Mouse (Mus musculus): ENCODE measurements around the gene Zbtb16.

Zbtb16 gene

DNA sequence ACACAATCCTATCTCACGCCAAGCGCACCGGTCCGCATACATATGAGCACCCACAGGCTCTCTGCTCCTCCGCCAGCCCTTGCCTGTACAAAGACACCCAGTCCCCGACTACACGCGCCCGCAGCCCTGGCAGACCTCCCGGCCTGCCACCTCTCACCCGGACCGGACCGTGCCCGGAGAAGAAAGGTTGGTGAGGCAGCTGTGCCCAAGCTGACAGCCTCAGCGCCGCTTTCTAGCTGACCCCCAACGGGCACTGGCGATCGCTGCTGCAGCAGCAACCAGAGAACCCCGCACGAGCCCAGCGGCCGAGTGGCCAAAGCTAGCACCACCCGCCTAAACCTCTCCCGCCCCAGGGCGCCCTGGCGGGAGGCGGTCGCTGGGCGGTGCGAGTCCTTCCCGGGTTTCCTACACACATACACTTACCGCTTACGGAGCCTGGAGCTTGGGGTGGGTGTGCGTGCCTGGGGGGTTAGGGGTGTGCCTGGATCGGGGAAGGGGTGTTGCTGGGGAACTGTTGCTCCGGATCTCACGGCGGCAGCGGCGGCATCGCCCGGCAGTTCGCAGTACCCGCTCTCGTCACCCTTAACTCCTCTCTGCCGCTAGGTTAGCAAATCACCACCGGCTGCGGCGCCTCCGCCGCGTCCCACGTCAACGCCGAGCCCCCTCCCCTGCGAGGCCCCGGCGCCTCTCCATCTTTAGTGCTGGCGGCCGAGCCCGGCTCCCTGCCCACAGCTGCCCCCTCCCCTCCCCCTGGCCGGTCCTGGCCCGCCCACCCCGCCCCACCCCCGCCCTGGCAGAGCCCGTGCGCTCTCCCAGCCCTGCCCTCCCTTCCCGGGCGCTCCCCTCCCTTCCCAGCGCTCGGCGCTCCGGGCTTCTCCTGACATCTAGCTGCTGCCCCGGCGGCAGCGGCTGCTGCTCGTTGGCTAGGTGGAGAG, at the start of gene Zbtb16:
Zbtb16 (minus strand) TSS at position 592 of the 935 bp plus-strand sequence.
- DNase-seq: peak; percentile 88

DNA sequence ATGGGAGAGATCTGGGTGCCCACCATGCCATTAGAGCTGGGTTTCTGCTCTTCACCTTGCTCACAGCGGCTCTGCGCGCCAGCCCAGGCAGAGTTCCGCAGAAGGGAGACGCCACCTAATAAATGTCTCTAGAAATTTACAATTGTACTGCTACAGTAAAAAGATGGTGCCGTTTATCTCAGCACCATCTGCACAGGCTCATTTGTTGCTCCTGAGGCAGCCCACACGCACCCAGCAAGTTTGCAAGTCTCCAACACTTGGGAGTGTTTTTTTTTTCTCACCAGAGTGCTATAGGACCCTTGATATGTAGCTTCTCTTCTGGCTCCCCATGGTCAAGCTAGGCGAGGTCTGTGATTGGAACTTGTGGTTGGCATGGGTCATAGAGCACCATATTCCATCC, 36.9 kb upstream of the Zbtb16 start:
- peak; percentile 37 for DNase-seq

DNA sequence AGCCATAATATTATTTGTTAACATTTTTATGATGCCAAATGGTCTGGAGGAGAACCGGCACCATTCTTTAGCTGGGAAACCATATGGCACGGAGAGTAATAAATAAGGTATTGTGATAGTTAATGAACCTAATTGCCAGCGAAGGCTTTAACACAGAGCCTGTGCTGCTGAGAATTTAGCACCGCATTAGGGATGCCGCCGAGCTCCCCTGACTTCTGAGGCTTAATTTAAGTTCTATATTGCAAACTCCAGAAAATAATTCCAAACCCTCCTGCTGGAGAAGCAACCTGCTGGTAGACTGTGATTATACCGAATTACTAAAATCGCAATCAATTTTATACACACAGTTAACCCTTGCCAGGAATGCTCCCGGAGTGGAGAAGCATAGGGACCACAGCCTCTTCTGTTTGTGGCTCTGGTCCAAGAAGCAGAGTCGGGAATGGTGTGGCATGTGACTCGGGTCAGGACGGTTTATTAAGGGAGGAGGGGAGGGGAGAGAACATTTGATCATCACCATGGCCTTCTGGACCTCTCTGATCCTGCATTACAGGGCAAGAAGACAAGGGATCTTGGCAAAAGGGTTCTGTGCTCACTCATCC, 30.6 kb upstream of the Zbtb16 start:
- DNase-seq: no peak

DNA sequence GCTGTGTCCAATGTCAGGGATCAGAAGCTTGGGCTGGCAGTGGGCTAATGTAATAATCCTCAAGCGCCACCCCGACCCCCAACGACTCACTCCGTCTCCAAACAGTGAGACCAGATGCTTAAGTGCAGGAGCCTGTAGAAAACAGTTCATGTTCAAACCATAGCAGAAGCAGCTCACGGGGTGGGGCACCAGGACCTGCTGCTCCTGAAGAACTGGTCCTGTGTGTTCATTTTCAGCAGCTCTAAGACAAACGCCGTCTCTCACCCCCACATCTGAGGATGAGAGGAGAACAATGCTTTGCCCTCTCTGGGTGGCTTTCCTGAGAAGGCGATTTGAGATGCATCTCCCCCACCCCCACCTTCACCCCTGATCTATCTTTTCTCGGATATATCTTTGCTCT, 29.2 kb upstream of the Zbtb16 start:
- no peak for DNase-seq

DNA sequence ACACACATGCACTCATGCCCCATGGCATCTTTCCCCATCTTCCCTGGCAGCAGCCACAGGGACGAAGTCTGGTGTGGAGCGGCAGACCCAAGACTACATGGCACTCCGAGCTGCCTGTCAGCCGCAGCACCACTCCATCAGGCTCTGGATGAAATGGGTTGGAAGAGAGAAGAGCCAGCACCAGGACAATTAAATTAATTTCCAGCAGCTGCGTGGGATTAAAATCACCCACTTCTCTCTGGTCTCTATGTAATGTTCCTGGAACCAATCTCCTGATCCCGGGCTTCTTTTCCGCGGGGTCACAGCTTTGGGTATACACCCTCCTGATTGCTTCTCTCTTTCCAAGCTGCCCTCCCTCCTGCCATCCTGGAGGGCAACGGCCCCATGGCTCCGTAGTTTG, 25.5 kb upstream of the Zbtb16 start:
- peak; percentile 24 for DNase-seq

DNA sequence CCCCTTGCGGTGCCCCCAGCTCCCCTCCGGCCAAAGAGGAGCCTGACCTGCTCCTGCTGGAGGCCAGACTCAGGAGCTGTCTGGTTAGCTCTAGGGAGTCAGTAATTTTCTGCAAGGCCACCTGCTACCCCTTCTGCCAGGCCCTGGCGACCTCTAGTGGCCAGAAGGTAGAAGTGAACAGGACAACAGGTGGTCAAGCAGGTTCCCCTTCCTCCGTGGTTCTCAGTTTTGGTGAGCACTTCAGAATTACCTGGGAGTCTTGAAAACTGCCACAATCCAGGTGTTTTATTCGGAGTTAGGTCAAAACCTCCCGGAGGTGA, 24.5 kb upstream of the Zbtb16 start:
- peak; percentile 59 for DNase-seq

DNA sequence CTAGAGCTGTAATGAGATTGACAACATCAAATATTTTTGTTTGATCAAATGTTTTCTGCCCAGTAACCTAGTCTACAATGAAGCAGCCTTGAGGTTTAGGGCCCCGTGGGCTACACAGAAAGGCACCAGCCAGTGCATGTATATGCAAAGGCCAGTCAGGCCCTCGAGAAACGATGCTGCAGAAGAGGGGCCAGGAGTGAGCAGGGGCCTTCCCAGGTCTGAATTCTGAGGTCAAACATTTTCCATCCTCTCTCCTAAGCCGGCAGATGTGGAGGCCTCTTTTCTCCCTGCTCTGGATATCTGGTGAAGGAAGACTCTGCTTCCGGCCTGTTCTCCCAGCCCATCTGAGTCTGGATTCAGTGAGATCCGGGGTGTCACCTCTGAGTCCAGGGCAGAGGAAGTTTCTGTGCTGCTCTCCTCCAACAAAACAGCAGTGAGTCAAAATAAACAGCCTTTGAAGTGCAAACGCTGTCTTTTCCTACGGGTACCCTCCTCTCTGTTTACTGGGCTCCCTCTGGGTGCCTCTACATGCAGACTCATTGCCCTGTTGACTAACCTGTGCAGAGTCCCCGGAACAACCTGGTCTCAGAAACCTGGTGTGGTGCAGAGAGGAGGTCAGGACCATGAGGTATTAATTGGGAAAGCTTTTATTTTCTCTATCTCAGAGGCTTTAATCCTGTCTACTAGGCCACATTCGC, 24.0 kb upstream of the Zbtb16 start:
- no peak for DNase-seq

DNA sequence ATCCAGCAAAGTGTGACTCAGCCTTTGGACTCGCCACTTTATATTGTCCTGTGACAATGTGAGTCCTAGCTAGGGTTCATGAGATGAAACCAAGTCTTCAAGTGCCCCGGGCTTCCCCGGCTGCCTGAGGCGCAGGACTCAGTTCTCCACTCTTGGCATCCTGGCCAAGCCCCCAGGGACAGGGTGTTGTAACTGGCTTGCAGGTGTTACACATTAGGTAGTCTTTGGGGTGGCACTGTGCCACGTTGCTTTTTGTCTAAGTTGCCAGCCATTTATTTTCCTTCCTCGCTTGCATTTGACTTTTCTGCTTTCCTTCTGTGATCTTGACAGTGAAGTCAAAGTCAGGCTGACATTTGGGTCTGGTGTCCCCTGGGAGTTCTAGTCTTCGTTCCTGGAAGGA, 21.9 kb upstream of the Zbtb16 start:
- no peak for DNase-seq

DNA sequence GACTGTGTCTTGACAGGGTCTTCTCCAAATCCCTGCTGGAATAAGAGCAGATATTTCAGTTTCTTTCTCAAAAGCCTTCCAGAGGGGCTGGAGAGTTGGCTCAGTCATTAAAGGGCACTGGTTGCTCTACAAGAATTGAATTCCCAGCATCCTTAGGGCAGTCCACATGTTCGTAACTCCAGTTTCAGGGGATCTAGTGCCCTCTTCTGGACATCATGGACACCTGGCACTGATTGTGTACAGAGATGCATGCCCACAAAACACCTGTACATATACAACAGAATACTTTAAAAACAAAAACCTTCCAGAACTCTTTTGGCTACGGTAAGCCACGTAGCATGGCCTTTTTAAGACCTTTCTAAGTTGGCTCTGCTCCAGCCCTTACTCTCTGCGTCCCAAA, 20.2 kb upstream of the Zbtb16 start:
- DNase-seq: no peak

DNA sequence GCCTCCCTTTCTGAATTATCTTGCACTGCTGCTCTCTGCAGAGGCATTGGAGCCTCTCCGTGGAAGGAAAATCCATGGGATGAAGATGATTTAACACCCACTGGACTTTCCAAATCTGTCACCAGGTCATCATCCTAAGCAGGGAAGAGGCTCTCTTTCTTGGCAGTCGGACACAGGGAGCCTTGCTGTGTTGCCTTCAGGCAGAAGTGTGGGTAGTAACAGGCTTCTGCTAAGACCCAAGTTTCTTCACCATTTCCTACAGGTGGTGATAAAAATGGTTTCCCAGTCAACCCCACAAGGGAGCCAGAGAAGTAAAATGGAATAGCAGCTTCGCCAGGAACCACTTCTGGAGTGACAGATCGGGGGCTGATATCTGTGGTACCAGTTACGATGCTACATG, 13.5 kb upstream of the Zbtb16 start:
- no peak for DNase-seq

DNA sequence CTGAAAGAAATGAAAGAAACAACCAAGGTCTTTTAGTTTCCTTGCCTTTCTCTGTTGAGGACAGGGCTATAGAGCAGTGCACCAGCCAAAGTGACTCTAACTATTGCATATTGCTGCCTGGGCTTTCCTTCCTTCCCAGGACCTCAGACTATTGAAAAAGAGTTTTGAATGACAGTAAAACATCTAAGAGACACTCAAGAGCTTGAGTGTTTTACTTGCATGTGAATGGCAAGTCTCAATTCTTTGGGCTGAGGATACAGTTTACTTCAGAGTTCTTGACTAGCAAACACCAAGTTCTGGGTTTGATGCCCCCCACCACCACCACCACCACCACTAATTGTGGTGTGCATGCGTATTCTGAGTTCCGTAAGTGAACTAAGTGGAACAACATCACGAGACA, 3.5 kb upstream of the Zbtb16 start:
- no peak for DNase-seq

DNA sequence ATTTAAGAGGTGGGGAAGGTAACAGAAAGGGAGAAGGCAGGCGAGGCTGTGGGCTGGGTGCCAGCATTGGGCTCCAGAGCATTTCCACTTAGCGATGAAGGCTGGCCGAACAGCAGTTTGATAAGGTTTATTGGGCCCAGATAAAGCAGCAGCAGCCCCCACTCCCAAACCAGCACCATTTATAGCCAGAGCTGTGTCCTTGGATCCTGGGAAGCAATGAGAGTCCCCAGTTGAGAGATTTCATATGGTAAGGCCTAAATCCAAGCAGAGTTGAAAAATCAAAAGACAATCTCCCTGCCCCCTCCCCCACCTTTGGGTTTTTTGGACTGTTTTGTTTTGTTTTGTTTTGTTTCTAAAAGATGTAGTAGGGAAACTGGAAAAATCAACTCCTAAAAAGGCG, 2.3 kb upstream of the Zbtb16 start:
- no peak for DNase-seq

DNA sequence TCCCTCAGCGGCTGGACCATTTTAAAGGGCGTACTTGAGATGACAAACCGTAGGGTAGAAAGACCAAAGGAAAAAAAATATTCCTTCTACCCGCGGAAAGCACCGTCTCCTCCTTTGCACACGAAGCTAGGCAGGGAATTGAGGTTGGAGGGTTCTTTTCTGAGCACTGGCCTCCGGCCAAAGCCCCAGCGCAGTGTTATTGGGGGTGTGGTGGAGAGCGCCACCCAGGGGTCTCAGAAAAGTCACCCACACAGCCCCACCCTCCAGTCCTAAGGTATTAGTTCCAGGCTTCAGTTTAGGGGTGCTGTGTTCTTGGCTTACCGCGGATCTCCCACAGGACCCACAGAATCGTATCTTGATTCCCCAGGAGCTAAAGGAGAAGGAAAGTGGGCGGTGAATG, 1.2 kb upstream of the Zbtb16 start:
- DNase-seq: no peak

DNA sequence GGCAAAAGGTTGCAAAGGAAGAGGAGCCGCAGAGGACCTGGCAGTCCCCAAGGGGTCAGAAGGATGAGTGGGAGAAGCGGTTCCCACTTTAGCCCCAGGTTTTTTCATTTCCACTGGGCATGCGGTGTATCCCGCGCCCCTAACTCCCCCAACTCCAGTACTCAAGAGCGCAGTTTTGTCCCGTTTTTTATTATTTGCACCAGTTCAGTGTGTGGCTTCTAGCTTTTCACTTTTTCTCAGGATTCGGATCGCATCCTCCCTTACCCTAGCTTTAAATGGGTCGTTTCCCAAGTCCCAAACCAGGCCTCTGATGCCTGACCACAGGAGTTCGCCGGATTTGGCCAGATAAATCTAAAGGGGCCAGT, 526 bp upstream of the Zbtb16 start:
- DNase-seq: no peak

DNA sequence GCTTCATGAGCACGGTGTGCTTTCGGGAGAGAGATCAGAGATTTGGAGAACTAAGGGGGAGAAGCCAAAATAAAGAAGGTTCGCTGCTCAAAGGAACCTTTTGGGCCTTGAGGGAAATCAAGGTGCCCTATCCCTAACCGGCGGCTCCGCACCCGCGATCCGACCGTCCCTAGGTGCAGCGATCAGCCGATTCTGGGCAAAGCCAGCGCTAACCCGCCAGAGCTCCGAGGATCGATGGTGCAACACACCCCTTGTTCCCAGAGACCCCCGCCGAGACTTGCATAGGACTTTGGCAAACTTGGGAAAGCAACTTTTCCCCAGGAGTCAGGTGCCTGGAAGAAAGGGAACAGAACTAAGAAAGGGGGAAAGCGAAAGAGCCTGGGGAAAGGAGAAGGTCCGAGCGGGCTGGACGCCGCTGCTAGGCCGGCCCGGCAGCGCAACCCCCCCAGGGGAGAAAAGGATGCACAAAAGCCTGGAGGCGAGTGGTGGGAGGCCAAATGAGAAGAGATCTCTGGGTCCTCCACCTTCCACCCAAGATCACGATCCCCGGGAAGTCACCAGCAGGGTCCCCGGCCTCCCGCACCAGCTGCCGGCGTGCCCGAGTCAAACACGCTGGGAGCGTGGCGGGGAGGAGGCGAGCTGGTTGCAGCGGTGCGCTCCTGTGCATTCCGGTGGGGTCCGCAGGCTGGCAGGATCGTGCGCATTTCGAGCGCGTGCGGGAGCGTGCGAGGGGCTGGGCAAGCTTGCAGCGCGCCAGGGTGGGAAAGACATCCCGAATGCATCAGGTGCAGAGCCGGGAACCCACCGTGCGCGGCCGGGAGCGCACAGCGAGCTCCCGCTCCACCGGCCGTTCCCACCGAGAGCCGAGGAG, 1.2 kb downstream of the Zbtb16 start:
- no peak for DNase-seq

DNA sequence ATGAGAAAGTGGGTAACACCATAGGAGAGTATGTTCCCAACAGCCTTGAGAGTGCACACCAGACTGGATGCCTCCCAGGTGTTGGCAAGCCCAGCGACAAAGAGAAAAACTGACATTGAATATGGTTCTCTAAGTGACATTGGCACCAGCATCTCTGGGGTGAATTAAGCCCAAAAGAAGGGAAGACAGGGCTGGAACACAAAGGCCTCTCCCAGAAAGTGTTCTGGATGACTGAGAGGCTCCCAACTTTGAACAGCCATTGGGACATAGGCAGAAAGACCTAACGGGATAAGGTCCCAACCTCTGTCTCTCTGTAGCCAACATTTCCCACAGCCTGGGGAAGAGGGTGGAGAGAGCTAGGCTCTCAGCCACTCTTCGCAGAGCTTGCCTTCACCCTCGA, 2.0 kb downstream of the Zbtb16 start:
- DNase-seq: no peak

DNA sequence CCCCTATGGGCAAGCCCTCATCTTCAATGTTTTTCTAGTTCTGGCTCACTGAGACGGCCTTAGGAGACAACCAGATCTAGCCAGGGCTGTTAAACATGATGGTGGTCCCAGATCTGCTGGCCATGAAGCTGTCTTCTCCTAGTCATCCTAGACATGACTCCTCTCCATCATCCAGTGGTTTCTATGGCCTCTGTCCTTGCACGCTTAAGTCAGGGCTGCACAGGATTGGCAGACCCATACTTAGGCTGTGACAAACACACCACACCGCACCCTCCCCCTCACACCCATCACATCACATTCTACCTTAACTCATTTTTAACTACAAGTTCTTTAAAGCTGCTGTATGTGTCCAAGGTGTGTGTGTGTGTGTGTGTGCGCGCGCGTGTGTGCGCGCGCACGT, 2.5 kb downstream of the Zbtb16 start:
- DNase-seq: no peak

DNA sequence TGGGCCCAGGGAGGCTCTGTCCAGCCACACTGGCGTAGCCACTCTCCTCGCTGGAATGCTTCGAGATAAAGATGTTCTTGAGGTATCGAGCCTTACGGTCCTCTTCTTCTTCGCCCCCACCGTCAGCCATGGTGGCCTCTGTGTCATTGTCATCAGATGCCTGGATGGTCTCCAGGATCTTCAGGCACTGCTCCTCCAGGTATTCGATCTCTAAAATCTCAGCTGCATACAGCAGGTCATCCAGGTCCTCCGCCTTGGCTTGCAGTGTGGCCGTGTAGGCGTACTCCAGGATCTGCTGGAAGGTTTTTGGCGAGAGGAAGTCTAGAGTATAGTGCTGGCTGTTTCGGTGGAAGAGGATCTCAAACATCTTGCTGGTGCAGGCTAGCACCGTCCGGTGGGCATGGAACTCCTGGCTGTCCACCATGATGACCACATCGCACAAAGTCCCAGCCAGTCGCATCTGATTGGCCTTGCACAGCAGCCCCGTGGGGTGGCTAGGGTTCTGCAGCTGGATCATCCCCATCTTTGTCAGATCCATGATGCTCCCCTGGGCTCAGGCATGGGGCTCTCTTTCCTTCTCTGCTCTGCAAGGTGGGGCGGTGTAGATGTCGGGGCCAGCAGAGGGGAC, 3.4 kb downstream of the Zbtb16 start:
- no peak for DNase-seq

DNA sequence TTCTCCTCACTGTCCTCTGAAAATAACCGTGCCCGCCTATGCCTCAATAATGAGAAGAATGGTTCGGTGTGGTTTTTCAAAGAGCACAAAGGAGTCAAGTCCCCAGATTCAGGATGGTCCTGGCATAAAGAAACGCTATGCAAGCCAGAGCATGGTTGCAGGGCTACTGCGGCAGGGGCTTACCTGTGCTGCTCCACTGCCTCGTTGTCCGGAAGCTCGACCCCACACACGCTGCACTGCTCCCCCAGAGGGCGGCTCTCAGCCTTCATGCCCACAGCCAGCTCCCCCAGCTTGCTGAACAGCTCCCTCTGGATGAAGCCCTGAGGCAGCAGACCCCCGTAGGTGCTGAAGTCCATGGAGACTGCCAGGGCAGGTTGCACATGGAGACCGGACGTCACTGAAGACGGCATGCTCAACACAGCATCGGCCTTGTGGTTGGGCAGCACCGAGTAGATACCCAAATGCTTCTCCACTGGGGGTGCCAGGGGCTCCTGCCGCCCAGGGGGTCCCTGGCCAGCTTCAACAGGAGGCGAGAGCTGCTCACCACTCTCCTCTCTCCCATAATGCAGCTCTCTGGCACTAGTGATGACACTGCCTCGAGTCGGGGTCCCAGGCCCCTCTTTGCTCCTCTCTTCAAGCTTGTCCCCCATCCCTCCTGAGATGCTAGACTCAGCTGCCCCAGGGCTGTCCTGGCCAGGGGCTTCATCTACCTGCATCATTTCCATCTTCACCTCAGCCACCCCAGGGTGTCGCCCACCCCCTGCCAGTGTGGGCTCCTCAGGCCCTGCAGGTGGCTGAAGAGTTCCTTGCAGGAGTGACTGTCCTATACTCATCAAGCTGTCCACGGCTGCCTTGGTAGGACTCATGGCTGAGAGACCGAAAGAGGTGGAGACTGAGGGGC, 4.2 kb downstream of the Zbtb16 start:
- DNase-seq: no peak

DNA sequence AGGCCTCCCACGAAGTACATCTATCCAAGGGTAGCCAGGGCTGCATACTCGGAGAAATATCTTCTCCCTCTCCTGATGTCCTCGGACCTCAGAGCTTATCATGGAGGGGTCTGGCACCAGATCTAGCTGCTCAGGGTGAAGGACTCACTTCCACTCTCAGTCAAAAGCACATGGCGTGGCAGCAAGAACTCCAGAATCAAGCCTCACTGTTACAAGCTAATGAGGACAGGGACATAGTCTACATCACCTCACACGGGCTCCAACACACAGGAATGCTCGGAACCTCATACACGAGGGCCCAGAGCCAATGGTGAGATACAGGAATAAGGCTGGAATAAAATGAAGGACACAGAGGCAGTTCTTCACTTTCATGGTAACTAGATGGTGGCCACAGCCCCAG, 7.2 kb downstream of the Zbtb16 start:
- DNase-seq: no peak

DNA sequence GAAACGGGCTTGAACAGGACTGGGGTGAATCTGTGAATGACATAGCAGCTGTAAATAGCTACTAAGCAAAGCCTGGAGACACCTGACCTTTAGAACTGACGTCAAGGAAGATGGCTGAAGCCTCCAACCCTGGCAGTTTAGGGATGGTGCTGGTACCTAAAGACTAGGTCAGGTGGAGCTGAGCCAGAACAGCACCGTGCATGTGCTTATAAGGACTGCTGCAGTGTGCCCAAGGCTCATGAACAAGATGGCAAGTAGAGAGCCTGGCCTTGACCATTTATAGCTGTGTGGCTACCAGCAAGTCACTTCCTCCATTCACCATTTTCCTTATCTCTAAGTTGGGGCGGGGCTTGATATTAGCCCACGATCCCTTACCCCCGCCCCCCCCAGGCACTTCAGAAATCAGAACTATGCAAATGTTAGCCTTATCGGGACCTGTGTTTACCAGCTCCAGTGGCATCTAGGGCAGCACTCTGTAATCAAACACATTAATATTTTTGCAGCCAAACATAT, 9.6 kb downstream of the Zbtb16 start:
- DNase-seq: no peak

Data from layer of hippocampus, adult 9-11 months (tissue).